Mouse (Mus musculus): ENCODE data around the gene Shroom3. TPM values are rescaled to one million over a fixed set of nuclear protein-coding genes. Genes with fewer than 3 reads are reported as not detected.

The Shroom3 gene
- total RNA-seq, 2 experiments from 2014 or later: not detected

DNA sequence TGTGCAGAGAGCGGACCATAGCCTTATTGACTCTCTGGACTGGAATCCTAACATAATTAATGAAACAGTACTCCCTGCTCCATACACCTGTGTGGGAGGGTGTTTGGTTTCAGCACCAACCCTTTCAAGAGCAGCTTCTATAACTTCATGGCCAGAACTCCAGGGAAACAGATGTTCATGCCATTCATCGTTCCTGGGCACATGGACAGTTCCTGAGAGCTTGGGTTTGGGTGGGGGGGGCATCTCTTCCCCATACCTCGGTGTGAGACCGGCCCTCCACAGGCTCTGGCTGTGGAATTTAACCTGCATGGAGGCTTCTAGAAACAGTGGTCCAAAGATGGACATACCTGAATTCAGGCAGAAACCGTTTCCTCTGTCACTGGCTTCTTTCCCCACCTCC, 59.5 kb downstream of the Shroom3 start:
- no peak for ATAC-seq (replicated peaks; ENCODE audit: low FRiP score, poor library complexity, severe bottlenecking)

DNA sequence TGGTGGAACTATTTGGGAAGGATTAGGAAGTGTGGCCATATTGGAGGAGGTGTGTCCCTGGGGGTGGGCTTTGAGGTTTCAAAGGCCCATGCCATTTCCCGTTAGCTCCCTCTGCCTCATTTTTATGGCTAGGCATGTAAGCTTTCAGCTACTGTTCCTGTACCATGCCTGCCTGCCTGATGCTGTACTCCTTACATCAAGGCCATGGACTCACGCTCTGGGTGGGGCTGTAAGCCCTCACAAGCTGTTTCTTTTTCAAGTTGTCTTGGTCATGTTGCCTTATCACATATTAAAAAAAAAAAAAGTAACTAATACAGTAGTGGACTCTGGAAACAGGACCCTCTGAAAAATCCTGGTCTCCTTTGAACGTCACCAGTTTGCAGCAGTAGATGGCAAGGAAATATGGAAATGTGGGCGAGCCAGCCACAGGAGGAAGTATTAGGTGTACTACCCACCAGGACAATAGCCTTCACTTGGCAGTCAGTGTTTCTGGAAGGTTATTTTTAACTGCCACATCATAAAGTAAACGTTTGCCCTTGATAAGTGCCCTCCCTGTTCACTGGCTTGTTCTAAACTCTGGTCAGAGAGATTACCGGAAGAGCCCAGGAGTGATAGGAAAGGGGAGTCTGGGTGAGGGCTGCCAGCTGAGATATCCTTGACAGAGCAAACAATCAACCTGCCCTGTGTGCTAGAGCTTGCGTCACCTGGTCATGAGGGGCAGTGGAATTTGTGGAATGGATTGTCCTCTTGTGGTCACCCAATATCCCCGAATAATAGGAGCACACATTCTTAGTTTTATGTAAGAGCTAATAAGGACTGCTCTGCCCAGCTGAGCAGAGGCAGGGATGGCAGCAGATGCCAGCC, 62.4 kb downstream of the Shroom3 start:
- ATAC-seq (replicated peaks; ENCODE audit: low FRiP score, poor library complexity, severe bottlenecking): no peak

DNA sequence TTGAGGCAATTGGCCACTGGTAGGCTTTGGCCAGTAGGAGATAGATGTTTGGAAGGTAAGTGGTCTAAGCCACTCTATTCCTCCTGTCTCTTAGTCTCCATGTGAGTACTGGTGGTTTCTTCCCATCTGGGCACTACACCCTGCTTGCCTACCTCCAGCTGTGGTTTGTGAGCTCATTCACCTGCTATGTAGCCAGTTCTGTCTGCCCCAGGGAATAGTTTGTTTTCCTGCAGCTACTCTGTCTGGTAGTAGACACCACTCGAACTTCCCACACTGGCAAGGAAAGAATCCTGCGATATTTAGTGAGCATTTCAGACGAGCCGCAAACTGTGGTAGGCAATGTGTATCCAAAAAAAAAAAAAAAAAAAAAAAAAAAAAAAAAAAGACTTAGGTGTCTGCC, 68.3 kb downstream of the Shroom3 start:
- ATAC-seq (replicated peaks; ENCODE audit: low FRiP score, poor library complexity, severe bottlenecking): no peak

DNA sequence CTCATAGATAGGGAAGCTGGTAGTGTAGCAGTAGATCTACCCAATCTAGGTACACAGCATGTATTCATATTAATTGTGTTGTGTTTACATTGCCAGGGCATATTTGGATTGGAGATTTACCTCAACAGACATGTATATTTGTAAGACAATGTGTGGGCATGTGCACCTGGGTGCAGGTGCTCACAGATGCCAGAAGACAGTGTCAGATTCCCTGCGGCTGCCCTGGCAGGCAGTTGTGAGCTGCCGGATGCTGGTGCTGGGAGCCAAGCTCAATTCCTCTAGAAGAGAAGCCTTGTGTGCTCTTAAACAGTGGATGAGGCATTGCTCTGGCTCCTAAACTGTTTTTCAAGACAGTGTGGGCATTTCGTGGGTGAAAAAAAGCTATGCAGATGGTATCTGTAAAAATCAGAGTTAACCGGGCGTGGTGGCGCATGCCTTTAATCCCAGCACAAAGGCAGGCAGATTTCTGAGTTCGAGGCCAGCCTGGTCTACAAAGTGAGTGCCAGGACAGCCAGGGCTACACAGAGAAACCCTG, 72.1 kb downstream of the Shroom3 start:
- no peak for ATAC-seq (replicated peaks; ENCODE audit: low FRiP score, poor library complexity, severe bottlenecking)

DNA sequence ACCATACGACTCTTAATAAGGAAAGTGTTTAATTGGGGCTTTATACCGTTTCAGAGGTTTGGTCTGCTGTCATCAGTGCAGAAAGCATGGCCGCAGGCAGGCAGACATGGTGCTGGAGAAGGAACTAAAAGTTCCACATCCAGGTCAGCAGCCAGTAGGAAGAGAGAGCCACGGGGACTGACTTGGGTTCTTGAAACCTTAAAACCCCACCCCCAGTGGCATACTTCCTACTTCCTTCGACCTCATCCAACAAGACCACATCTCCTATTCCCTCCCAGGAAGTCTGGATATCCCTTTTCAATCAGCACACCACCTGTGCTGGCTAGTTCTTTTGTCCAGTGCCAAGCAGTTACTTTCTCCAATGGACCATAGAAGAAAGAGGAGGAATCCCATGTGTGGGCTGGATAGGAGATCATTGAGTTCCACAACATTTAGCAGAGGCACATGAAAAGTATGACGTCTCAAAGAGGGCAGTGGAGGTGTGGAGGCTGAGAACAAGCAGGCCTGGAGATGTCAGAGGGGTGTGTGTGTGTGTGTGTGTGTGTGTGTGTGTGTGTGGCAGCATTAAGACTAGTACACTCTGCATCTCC, 76.0 kb downstream of the Shroom3 start:
- ATAC-seq (replicated peaks; ENCODE audit: low FRiP score, poor library complexity, severe bottlenecking): no peak

DNA sequence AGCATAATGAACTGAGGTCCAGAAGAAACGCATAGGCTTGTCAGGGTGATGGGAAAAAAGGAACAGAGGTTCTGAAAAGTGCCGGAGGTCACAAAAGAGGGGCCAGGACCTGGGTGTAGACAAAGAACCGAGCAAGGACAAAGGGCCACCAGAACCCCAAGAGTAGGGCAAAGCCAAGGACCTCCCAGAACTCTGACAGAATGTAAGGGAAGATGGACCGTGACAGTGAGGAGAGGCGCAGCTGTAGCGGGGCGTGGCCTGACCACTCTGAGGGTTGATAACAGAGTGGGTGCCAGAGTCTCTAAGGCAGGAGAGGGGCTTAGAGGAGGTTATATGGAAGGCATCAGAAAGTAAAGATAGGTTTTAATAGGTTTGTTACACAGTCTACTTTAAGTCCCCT, 77.3 kb downstream of the Shroom3 start:
- ATAC-seq (replicated peaks; ENCODE audit: low FRiP score, poor library complexity, severe bottlenecking): no peak

DNA sequence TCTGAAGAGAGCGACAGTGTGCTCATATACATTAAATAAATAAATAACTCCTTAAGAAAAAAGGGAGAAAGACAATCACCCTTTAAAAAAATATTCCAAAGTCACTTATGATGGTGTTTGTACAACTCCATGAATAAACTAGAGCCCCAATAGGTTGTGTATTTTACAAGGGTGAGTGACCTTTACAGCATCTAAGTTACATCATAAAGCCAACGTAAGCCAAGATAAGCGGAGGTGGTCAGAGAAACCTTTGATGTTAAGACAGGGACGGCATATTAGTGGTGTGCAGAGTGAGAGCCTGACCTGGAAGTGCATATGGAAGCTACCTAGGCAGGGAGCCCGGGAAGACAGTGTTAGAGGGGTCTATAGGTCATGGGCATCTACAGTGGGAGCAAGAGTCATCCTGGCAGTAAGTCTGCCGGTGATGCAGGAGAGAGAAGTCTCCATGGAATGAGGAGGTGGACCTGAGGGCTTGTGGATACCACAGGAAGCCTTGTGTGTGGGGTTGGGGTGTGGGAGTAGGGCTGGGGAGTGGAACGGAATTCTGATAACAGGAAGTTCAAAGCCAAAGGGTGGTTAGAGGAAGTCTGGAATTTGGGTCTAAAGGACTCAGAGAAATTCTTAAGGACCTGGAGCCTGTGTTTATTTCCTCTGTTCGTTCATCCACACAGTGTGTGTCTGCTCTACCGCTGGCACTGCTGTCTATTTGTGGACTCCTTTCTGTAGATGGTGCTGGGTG, 78.5 kb downstream of the Shroom3 start:
- ATAC-seq (replicated peaks; ENCODE audit: low FRiP score, poor library complexity, severe bottlenecking): no peak

DNA sequence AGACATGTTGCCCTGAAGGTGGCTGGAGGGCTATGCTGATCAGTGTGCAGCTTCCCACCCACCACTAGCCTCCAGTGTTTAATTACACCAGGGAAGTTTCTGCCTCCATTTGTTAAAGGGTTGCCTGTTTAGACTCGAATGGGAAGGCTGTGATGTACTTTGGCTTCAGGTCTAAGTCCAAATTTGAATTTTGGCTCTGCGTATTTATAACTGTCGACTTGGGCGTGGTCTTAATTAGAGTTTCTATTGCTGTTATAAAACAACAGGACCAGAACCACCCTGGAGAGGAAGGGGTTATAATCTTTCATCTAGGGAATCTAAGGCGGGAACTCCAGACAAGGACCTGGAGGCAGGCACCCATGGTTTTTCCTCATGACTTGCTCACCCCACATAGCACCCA, 79.2 kb downstream of the Shroom3 start:
- no peak for ATAC-seq (replicated peaks; ENCODE audit: low FRiP score, poor library complexity, severe bottlenecking)

DNA sequence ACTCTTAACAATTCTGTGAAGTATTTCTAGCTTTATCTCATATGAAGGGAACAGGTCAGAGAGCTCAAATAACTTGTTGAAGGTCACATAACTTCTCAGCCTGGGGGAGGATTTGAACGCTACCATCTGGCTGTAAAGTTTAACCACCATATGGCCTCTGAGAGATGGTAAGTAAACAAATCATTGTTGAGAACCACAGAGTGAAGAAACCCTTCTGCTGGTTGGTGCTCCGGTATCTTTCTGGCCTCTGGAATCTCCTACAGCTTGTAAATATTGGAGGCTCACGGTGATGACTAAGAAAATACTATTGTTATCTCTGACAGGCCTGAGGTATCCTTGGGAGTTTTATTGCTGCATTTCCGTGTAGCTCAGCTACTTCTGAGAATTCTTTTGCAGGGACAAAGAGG, 80.3 kb downstream of the Shroom3 start:
- ATAC-seq (replicated peaks; ENCODE audit: low FRiP score, poor library complexity, severe bottlenecking): no peak

DNA sequence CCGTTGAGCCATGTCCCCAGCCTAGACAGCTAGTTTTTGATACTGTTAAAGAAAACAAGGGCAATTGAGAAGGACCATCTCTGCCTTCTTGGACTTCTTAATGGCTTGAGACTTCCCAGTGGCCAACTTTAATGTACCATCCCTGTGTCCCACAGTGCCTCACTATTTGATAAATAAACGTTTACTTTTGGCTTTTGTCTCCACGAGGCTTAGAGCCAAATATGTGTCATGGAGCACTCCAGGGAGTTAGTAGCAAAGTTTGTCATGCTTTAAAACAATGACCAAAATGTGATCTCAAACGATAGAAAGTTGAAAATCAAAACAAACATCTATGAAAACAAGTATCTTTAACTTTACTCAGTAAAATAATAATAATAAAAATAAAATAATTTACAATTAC, 83.1 kb downstream of the Shroom3 start:
- ATAC-seq (replicated peaks; ENCODE audit: low FRiP score, poor library complexity, severe bottlenecking): no peak

DNA sequence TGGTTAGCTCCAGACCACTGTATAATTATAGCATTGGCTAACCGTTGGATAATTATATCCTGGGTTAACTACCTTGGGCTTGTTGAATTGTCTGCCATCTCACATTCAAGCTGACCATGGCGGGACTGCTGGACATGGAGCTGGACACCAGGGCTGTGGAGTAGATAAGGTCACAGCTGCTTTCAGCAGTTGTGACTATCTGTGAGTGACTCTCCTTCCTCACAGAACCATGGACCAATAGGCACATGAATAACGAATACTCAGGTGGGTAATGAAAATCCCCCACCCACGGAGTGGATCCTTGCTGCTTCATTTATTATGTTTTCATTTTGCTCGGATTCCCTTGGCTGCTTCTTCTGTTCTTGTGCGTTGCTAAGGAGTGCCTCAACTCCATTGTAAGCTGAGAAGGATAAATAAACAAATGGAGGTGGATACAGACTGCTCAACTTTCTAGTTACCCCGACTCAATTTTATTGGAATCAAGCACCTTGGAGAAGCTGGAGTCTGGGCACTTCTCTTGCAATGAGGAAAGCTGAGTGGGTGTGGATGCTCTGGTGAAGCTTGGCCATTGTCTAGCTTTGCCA, 84.1 kb downstream of the Shroom3 start:
- ATAC-seq (replicated peaks; ENCODE audit: low FRiP score, poor library complexity, severe bottlenecking): no peak

DNA sequence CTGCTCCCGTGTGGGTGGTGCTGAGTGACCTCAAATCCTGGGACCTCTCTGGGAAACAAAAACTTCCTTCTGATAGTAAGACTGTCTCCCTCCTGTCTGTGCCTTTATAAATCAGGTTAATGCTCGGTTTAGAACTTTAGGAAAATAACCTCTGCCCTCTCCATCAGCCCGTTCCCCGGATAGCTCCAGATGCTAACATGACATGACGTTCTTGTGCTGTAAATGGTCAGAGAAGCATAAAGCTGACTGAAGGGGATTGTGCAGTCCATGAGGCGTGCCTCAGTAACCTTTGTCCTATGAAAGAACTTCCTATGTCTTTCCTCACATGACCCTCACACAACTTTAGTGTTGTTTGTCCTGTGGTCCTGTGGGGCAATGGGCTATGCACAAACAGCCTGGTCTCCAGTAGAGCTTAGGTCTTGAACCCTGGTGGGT, 84.6 kb downstream of the Shroom3 start:
- ATAC-seq (replicated peaks; ENCODE audit: low FRiP score, poor library complexity, severe bottlenecking): no peak

DNA sequence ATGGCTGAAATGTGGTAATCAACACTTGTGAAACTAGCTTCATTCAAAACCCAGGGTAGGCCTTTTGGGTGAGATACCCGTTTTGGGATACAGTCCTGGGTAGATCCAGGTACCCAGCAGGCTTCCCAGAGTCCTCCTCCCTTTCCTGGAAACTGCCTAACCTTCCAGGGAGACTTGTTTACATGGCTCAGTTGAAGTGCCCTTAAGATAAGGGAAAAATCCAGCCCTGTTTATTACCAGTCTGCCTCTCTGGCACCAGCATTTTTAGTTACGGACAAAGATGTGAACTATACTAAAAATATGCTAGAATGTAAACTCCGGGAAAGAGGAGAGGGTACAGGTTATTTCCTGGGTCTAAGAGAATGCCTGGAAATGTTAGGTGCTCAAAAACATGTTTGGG, 90.6 kb downstream of the Shroom3 start:
- ATAC-seq (replicated peaks; ENCODE audit: low FRiP score, poor library complexity, severe bottlenecking): no peak

DNA sequence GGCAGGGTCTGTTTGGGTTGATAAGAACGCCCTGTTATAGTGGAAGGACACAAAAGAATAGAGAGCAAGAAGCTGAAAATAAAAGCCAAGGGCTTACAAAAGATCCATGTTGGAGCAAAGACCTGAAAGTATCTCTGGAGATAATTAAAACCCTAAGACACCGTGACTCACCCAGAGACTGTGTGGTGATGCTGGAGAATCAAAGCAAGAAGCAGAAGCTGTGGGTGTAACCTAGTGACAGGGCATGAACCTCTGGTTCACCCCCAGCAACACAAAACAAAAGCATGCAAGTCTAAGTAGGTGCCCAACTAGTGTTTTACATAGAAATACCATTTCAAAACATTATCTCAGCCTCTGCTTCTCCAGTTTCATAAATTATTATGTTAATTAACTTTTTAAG, 91.2 kb downstream of the Shroom3 start:
- no peak for ATAC-seq (replicated peaks; ENCODE audit: low FRiP score, poor library complexity, severe bottlenecking)

DNA sequence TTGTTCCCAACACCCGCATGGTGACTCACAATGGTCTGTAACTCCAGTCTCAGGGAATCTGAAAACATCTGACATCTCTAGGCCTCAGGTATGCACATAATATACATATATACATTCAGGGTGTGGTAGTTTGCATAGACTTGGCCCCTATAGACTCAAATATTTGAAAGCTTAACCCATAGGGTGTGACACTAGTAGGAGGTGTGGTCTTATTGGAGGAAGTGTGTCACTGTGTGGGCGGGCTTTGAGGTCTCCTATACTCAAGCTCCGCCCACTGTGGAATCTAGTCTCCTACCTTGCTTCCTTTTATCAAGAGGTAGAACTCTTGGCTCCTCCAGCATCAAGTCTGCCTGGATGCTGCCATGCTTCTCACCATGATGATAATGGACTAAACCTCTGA, 91.7 kb downstream of the Shroom3 start:
- no peak for ATAC-seq (replicated peaks; ENCODE audit: low FRiP score, poor library complexity, severe bottlenecking)

DNA sequence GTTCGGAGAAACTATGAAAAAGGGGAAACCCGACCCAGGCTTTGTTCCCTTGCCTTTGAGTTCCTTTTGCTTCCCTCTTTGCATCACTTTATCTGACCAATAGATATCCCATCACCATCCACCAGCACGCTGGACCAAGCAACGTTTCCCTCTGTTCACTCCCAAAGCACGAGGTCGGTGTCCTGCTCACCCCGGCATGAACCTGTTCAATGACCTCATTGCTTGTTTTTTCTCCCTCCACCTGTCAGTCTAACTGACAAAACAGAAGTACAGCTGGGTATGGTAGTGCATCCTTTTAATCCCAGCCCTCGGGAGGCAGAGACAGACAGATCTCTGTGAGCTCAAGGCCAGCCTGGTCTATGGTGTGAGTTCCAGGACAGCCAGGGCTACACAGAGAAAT, 95.2 kb downstream of the Shroom3 start:
- no peak for ATAC-seq (replicated peaks; ENCODE audit: low FRiP score, poor library complexity, severe bottlenecking)

DNA sequence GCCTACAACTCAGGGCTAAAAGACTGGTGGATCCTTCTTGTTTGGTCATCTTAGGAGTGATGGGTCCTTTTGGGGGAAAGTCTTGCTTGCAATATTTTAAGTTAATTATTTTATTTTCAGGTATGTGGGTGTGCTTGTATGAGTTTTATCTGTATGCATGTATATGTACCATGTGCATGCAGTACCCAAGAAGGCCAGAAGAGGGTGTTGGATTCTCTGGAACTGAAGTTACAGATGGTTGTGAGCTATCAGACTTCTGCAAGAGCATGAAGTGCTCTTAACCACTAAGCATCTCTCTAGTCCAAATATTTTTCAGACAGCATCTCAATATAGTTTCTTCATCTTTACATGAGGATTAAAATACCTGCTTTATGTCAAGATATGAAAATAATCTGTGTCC, 97.8 kb downstream of the Shroom3 start:
- ATAC-seq (replicated peaks; ENCODE audit: low FRiP score, poor library complexity, severe bottlenecking): no peak

DNA sequence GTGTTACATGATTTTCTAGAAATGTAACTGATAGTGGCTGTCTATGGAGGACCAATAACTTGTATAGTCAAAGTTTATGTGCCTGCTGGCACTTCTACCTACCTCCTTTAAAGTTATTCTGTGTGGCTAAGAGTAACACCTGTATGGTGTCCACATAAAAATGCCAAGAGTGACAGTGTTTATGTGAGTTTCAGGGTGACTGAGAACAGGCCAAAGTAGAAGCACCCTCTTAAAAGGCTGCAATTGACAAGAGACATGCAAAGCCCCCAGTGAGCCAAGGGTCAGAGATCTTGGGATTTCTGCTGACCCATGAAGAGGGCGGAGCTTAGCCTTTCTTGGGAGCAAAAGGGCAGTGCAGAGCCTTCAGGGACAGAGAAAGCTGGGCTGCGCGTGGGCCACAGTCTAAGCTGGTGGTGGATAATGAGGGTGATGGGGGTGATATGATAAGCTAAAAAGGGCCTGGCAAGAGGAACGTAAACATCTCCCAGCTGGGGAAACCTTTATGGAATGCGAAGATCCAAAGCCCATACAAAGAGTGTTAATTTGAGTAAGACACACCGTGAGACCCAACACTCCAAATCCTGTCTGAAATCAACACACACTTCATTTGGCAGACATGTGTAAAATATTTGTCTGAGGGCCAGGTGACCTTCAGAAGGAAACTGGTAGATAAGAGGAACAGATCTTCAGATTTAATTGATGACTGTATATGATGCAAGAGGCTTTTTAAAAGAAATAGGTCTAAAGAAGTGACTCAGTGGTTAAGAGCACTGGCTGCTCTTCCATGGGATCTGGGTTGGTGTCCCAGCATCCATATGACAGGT, 101.0 kb downstream of the Shroom3 start:
- no peak for ATAC-seq (replicated peaks; ENCODE audit: low FRiP score, poor library complexity, severe bottlenecking)

DNA sequence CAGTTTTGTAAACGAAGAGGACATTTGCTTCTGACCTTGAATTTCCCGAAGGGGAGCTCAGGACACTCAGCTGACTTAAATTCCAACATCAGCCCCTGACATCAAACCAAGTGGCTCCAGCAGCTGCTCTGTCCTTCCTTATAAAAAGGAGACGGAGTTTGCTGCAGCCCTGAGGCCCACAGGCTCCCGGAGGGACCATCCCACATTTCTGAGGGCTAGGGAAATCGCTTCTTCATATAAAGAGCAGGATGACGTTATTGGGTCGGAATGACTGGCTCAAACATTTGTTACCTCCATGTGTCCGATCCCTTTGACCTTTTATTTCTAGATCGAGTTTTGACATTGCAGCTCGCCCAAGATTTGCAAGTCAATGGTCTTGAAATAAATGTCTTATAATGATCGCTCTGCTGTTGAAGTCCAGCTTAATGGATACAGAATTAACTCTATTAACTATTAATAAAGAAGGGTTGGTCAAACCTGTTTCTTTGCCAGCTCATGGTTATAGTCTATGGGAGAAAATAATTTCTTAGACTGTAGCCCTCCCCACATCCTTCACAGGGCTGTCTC, 102.7 kb downstream of the Shroom3 start:
- no peak for ATAC-seq (replicated peaks; ENCODE audit: low FRiP score, poor library complexity, severe bottlenecking)
